Mouse (Mus musculus): ENCODE results near the gene Lztr1.

The Lztr1 gene

GRCm38 (mm10) chr16:17556907-17557306, 48.4 kb downstream of the Lztr1 start:
- DNase-seq (ENCODE audit: low spot score in 2 of 2), result no peak

- peak; percentile 35 to 47 for DNase-seq (ENCODE audit: low spot score in 2 of 2)
Observed at GRCm38 (mm10) chr16:17557947-17558480, 49.5 kb downstream of the Lztr1 start.

GRCm38 (mm10) chr16:17558811-17559210, 50.3 kb downstream of the Lztr1 start:
- DNase-seq (ENCODE audit: low spot score in 2 of 2), result no peak

- no peak for DNase-seq (ENCODE audit: low spot score in 2 of 2)
Observed at GRCm38 (mm10) chr16:17559396-17560027, 51.0 kb downstream of the Lztr1 start.

GRCm38 (mm10) chr16:17561128-17561750, 52.8 kb downstream of the Lztr1 start, which contains the start of gene Lrrc74b:
Gene Lrrc74b, minus strand, starts transcription at chr16:17561247.
- DNase-seq (ENCODE audit: low spot score in 2 of 2), result no peak

GRCm38 (mm10) chr16:17561751-17562208, 53.3 kb downstream of the Lztr1 start, which contains the start of gene P2rx6:
Gene P2rx6, plus strand, starts transcription at chr16:17561885.
- DNase-seq (ENCODE audit: low spot score in 2 of 2), result no peak

GRCm38 (mm10) chr16:17563580-17563979, 55.1 kb downstream of the Lztr1 start:
- DNase-seq (ENCODE audit: low spot score in 2 of 2), result no peak

- no peak for DNase-seq (ENCODE audit: low spot score in 2 of 2)
Observed at GRCm38 (mm10) chr16:17564221-17564620, 55.7 kb downstream of the Lztr1 start.

GRCm38 (mm10) chr16:17564771-17565170, 56.3 kb downstream of the Lztr1 start:
- no peak for DNase-seq (ENCODE audit: low spot score in 2 of 2)

GRCm38 (mm10) chr16:17566186-17566585, 57.7 kb downstream of the Lztr1 start:
- no peak for DNase-seq (ENCODE audit: low spot score in 2 of 2)

All from spleen, postnatal 36 days (tissue).